Mouse (Mus musculus): ENCODE data around the gene Dgkg. TPM values are rescaled to one million over a fixed set of nuclear protein-coding genes. Genes with fewer than 3 reads are reported as not detected.

Gene Dgkg
- total and polyA plus RNA-seq, 2 experiments from 2014 or later: 0.08 to 0.44 TPM

GRCm38 (mm10) chr16:22633063-22633462 is 24.0 kb downstream of the Dgkg start:
- H3K27me3 ChIP-seq (ENCODE audit: control insufficient read depth, insufficient read depth, low read length): no peaks in the 10 kb centered on the region
- no peak overlapping the region for H3K4me3 ChIP-seq (ENCODE audit: low read depth, low read length)
- DNase-seq (ENCODE audit: low spot score) (no peak), ATAC-seq (ENCODE audit: insufficient read depth, low read depth) (no peak)
- no peaks in the 10 kb centered on the region for H3K4me1 ChIP-seq (ENCODE audit: control insufficient read depth, insufficient read depth)
- no peak overlapping the region for H3K9ac ChIP-seq (replicated peaks; ENCODE audit: low read depth, low read length)
- H3K9me3 ChIP-seq (replicated peaks; ENCODE audit: control insufficient read depth, low read length): no peaks in the 10 kb centered on the region
- no peak overlapping the region for H3K4me2 ChIP-seq (ENCODE audit: low read depth, low read length)
- H3K27ac ChIP-seq (ENCODE audit: low read depth): no peak overlapping the region
- no peaks in the 10 kb centered on the region for H3K36me3 ChIP-seq (replicated peaks; ENCODE audit: control insufficient read depth, insufficient read depth, low read length)
- WGBS: 69% methylated on average over 4 of the region's 4 CpGs
- TF ChIP-seq EP300 (IDR thresholded peaks at IDR 0.05; ENCODE audit: low read depth): no peak
- no peak for TF ChIP-seq CTCF (IDR thresholded peaks at IDR 0.05; ENCODE audit: low read depth)

GRCm38 (mm10) chr16:22630351-22630750 is 26.7 kb downstream of the Dgkg start:
- no peak overlapping the region for H3K9ac ChIP-seq (replicated peaks; ENCODE audit: low read depth, low read length)
- H3K4me3 ChIP-seq (ENCODE audit: low read depth, low read length): no peak overlapping the region
- no peak overlapping the region for H3K27ac ChIP-seq (ENCODE audit: low read depth)
- H3K9me3 ChIP-seq (replicated peaks; ENCODE audit: control insufficient read depth, low read length): no peaks in the 10 kb centered on the region
- no peaks in the 10 kb centered on the region for H3K27me3 ChIP-seq (ENCODE audit: control insufficient read depth, insufficient read depth, low read length)
- H3K4me2 ChIP-seq (ENCODE audit: low read depth, low read length): no peak overlapping the region
- no peak for TF ChIP-seq EP300 (IDR thresholded peaks at IDR 0.05; ENCODE audit: low read depth)
- no peak for TF ChIP-seq CTCF (IDR thresholded peaks at IDR 0.05; ENCODE audit: low read depth)
- no peaks in the 10 kb centered on the region for H3K36me3 ChIP-seq (replicated peaks; ENCODE audit: control insufficient read depth, insufficient read depth, low read length)
- DNase-seq (ENCODE audit: low spot score): no peak
- no peaks in the 10 kb centered on the region for H3K4me1 ChIP-seq (ENCODE audit: control insufficient read depth, insufficient read depth)
- no peak for ATAC-seq (ENCODE audit: insufficient read depth, low read depth)
- 80% methylated on average over 4 of the region's 4 CpGs for WGBS

DNA sequence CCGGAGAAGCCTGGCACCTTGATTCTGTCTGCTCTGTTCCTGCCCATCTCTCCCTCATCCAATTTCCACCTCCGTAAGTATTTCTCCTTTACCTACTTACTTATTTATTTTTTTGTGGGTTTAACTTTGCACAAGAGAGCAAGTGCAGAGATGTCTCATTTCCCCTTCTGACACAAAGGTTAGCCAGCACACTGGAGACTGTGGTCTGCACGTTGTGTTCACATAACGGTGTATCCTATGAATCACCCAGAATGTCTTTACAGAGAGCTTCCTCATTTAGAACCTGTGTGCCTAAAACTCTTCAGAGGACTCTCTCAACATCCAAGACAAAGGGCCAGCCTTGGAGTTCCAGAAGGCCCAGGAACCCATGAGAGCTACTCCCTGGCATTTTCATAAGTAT is 27.1 kb downstream of the Dgkg start:
- DNase-seq (ENCODE audit: low spot score): no peak
- H3K4me1 ChIP-seq (ENCODE audit: control insufficient read depth, insufficient read depth): no peaks in the 10 kb centered on the region
- no peaks in the 10 kb centered on the region for H3K36me3 ChIP-seq (replicated peaks; ENCODE audit: control insufficient read depth, insufficient read depth, low read length)
- H3K4me2 ChIP-seq (ENCODE audit: low read depth, low read length): no peak overlapping the region
- no peak for TF ChIP-seq CTCF (IDR thresholded peaks at IDR 0.05; ENCODE audit: low read depth)
- no peak for TF ChIP-seq EP300 (IDR thresholded peaks at IDR 0.05; ENCODE audit: low read depth)
- H3K9ac ChIP-seq (replicated peaks; ENCODE audit: low read depth, low read length): no peak overlapping the region
- H3K4me3 ChIP-seq (ENCODE audit: low read depth, low read length): no peak overlapping the region
- WGBS: 75% methylated on average over 4 of the region's 4 CpGs
- no peaks in the 10 kb centered on the region for H3K27me3 ChIP-seq (ENCODE audit: control insufficient read depth, insufficient read depth, low read length)
- no peak overlapping the region for H3K27ac ChIP-seq (ENCODE audit: low read depth)
- no peak for ATAC-seq (ENCODE audit: insufficient read depth, low read depth)
- no peaks in the 10 kb centered on the region for H3K9me3 ChIP-seq (replicated peaks; ENCODE audit: control insufficient read depth, low read length)

DNA sequence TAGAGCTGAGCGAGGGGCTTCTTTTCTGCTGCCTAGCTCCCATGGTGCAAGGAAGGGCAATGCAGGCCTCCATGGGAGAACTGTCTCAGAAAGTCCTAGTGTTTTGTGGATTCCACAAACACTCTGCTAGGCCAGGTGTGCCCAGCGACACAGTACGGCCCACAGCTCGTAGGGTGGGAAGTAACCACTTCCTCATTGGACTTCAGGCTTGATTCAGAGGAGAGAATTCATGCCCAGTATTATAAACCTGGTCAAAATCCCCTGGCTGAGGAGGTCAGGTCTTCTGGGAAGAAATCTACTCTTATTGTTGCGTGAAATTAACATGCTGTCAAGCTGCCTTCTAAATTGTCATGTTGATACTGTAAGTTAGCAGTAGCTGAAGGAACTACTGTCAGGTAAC is 31.0 kb downstream of the Dgkg start:
- Histone ChIP-seq H3K27ac (ENCODE audit: low read depth) (no peak overlapping the region), H3K9me3 (replicated peaks; ENCODE audit: control insufficient read depth, low read length) (no peaks in the 10 kb centered on the region), H3K27me3 (ENCODE audit: control insufficient read depth, insufficient read depth, low read length) (no peaks in the 10 kb centered on the region), H3K4me3 (ENCODE audit: low read depth, low read length) (no peak overlapping the region), H3K36me3 (replicated peaks; ENCODE audit: control insufficient read depth, insufficient read depth, low read length) (no peaks in the 10 kb centered on the region), H3K4me1 (ENCODE audit: control insufficient read depth, insufficient read depth) (no peaks in the 10 kb centered on the region), H3K9ac (replicated peaks; ENCODE audit: low read depth, low read length) (no peak overlapping the region), H3K4me2 (ENCODE audit: low read depth, low read length) (no peak overlapping the region)
- TF ChIP-seq EP300 (IDR thresholded peaks at IDR 0.05; ENCODE audit: low read depth) (no peak), CTCF (IDR thresholded peaks at IDR 0.05; ENCODE audit: low read depth) (no peak)
- ATAC-seq (ENCODE audit: insufficient read depth, low read depth): no peak
- WGBS: 82% methylated on average over 5 of the region's 5 CpGs
- DNase-seq (ENCODE audit: low spot score): no peak

DNA sequence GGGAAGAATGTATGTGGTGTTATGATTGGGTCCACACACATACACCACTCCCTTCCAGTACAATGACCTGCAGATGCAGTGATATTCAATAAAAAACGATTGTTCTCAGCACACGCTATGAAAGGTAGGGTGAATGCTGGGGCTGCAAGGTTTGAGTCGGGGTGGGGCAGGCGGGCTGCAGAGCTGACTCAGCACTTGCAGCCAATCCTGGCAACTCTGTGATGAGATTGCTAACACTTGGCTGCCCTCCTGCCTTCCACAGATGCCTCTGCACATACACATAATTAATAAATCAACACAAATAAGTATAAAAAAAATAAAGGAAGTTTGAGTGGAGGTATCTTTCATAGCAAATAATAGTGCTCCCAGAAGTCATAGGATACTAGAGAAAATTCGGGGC is 31.6 kb downstream of the Dgkg start:
- no peak overlapping the region for H3K4me3 ChIP-seq (ENCODE audit: low read depth, low read length)
- H3K9me3 ChIP-seq (replicated peaks; ENCODE audit: control insufficient read depth, low read length): no peaks in the 10 kb centered on the region
- no peak overlapping the region for H3K4me2 ChIP-seq (ENCODE audit: low read depth, low read length)
- H3K4me1 ChIP-seq (ENCODE audit: control insufficient read depth, insufficient read depth): no peaks in the 10 kb centered on the region
- WGBS: 67% methylated on average over 5 of the region's 5 CpGs
- H3K27ac ChIP-seq (ENCODE audit: low read depth): no peak overlapping the region
- H3K27me3 ChIP-seq (ENCODE audit: control insufficient read depth, insufficient read depth, low read length): no peaks in the 10 kb centered on the region
- DNase-seq (ENCODE audit: low spot score) (no peak), ATAC-seq (ENCODE audit: insufficient read depth, low read depth) (no peak)
- H3K36me3 ChIP-seq (replicated peaks; ENCODE audit: control insufficient read depth, insufficient read depth, low read length): no peaks in the 10 kb centered on the region
- TF ChIP-seq EP300 (IDR thresholded peaks at IDR 0.05; ENCODE audit: low read depth) (no peak), CTCF (IDR thresholded peaks at IDR 0.05; ENCODE audit: low read depth) (no peak)
- no peak overlapping the region for H3K9ac ChIP-seq (replicated peaks; ENCODE audit: low read depth, low read length)

DNA sequence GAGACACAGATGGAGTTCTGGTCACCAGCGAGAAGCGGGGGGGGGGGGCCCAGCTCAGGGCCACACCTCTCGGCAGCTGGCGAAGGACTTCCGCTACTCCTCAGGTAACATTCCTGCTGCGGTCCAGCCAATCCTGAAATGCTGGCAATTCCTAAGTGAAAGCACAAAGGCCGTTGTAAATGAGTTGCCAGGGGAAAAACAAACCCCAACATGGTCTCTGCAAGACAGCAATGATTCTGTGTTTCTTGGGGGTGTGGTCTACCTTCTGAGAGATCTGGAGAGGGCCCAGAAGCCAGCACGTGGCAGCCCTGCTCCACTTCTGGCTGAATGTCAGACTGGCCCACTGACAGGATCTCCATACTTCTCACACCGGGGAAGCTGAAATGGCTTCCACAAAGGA is 34.7 kb downstream of the Dgkg start:
- WGBS: 25% methylated on average over 9 of the region's 9 CpGs
- no peak for ATAC-seq (ENCODE audit: insufficient read depth, low read depth)
- Histone ChIP-seq H3K4me1 (ENCODE audit: control insufficient read depth, insufficient read depth) (no peaks in the 10 kb centered on the region), H3K36me3 (replicated peaks; ENCODE audit: control insufficient read depth, insufficient read depth, low read length) (no peaks in the 10 kb centered on the region), H3K27ac (ENCODE audit: low read depth) (no peak overlapping the region), H3K4me3 (ENCODE audit: low read depth, low read length) (no peak overlapping the region), H3K4me2 (ENCODE audit: low read depth, low read length) (no peak overlapping the region), H3K27me3 (ENCODE audit: control insufficient read depth, insufficient read depth, low read length) (no peaks in the 10 kb centered on the region), H3K9me3 (replicated peaks; ENCODE audit: control insufficient read depth, low read length) (no peaks in the 10 kb centered on the region), H3K9ac (replicated peaks; ENCODE audit: low read depth, low read length) (no peak overlapping the region)
- DNase-seq (ENCODE audit: low spot score): no peak
- no peak for TF ChIP-seq CTCF (IDR thresholded peaks at IDR 0.05; ENCODE audit: low read depth)
- no peak for TF ChIP-seq EP300 (IDR thresholded peaks at IDR 0.05; ENCODE audit: low read depth)

All from heart, postnatal 0 days (tissue).